Mouse (Mus musculus): Measurements from ENCODE around the gene Mgat4c. TPM values are rescaled to one million over a fixed set of nuclear protein-coding genes. Genes with fewer than 3 reads are reported as not detected.

The Mgat4c gene
- total and polyA plus RNA-seq, 2 experiments, result not detected

DNA sequence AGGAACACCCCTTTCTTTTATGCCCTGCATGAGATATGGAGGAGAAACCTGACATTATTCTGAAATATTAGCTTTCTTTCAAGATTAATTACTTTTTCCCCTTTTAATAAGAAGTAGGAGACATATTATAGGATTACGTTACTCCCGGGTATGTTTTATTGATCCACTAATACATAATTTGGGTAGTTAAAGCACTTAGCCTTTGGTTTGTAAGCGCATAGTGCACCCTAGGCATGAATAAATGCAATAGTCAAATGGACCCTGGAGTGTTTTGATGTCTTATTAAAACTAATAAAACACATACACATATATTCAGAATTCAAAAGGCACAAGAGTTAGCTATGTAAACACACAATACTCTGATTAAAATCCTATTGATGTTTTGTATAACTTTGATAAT lies 374.9 kb downstream of the Mgat4c start:
- Histone ChIP-seq H3K36me3 (ENCODE audit: control insufficient read depth, insufficient read depth, low read length) (no peaks in the 10 kb centered on the region), H3K79me2 (ENCODE audit: control insufficient read depth, insufficient read depth, low read length) (no peaks in the 10 kb centered on the region), H3K27me3 (ENCODE audit: control insufficient read depth, insufficient read depth, low read length) (no peaks in the 10 kb centered on the region), H3K4me1 (ENCODE audit: control insufficient read depth, insufficient read depth, low read length) (no peaks in the 10 kb centered on the region), H3K9ac (ENCODE audit: low read depth, low read length) (no peak overlapping the region), H3K4me3 (ENCODE audit: insufficient read depth, low read depth, low read length) (no peak overlapping the region), H3K27ac (replicated peaks; ENCODE audit: insufficient read depth, low read depth, low read length) (no peak overlapping the region)
- DNase-seq (ENCODE audit: extremely low read depth, low read depth, low spot score), result no peak
- TF ChIP-seq POLR2A (IDR thresholded peaks at IDR 0.05; ENCODE audit: extremely low read depth, insufficient read depth, low read length) (no peak), CTCF (IDR thresholded peaks at IDR 0.05; ENCODE audit: low read depth, low read length) (no peak)
- 85% methylated on average over 3 of the region's 3 CpGs for WGBS

DNA sequence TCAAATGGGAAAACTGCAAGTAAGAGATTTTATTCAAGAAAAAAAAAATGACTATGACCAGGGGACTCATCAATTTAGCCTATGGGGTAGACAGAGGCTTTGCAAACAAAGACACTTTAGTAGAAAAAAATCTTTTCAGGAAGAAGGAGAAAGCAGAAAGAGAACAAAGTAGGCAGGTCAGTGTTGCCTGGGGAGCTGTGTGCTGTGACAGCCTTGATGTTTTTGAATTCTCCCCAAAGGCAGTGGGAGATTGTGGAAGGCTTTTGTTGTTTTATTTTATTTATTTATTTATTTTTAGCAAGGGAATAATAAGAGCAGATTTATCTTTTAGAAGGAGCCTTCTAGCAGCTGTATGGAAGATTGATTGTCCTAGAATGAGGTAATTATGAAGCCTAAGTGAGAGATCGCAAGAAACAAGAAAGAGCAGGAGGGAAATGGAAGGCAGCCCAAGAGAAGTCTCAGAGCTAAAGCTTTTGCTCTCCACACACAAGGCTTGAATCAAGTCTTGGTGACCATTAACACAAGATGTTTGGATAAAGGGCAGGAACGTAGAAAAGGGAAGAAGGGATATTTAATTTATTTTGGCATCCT lies 375.8 kb downstream of the Mgat4c start:
- no peak for DNase-seq (ENCODE audit: extremely low read depth, low read depth, low spot score)
- WGBS, result 56% methylated on average over 2 of the region's 2 CpGs

DNA sequence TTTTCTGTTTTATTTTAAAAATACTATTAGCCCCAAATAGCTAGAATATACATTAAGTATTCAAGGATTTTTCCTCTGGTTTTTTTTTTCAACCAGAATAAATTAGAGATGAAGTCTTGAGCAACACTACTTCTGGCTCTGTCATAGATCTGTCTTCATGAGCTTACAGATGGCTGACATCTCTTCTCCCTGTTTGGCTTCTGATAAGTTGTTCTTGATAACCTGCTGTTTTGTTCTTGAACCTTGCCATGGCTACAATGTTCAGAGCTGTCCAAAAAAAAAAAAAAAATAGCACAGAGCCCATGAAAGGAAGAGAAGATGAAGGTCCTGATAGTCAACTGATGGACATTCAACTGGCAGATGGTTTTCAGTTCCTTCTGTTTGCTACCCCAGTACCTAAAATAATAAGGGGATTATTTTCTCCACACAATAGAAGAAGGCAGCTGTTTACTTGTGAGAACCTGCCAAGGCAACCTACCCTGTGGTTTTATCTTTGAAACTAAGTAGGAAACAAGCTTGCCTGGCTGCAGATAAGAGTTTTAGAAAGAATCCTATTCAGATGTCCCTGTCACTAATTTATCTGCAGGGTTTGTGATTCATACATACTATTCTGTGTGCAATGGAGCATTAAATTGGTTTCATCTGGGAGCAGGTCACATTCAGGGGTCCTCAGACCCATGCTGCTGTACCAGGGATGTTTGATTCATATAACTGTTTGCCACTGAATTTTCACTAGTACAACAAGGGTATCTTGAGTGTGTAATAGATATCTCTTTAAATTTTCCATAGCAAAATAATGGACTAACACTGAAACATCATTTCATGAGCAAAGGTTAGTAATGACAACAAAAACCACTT lies 393.5 kb downstream of the Mgat4c start:
- TF ChIP-seq POLR2A (IDR thresholded peaks at IDR 0.05; ENCODE audit: extremely low read depth, insufficient read depth, low read length), result no peak
- TF ChIP-seq CTCF (IDR thresholded peaks at IDR 0.05; ENCODE audit: low read depth, low read length), result no peak
- no peaks in the 10 kb centered on the region for H3K27me3 ChIP-seq (ENCODE audit: control insufficient read depth, insufficient read depth, low read length)
- no peaks in the 10 kb centered on the region for H3K79me2 ChIP-seq (ENCODE audit: control insufficient read depth, insufficient read depth, low read length)
- no peaks in the 10 kb centered on the region for H3K36me3 ChIP-seq (ENCODE audit: control insufficient read depth, insufficient read depth, low read length)
- no peak overlapping the region for H3K4me3 ChIP-seq (ENCODE audit: insufficient read depth, low read depth, low read length)
- no peak overlapping the region for H3K9ac ChIP-seq (ENCODE audit: low read depth, low read length)
- H3K27ac ChIP-seq (replicated peaks; ENCODE audit: insufficient read depth, low read depth, low read length), result no peak overlapping the region
- H3K4me1 ChIP-seq (ENCODE audit: control insufficient read depth, insufficient read depth, low read length), result no peaks in the 10 kb centered on the region
- DNase-seq (ENCODE audit: extremely low read depth, low read depth, low spot score), result no peak

More for the DNA sequence above, 375.8 kb downstream of the Mgat4c start:
- H3K27me3 ChIP-seq (ENCODE audit: control insufficient read depth, insufficient read depth, low read length), result no peaks in the 10 kb centered on the region
- no peak overlapping the region for H3K4me3 ChIP-seq (ENCODE audit: insufficient read depth, low read depth, low read length)
- no peaks in the 10 kb centered on the region for H3K36me3 ChIP-seq (ENCODE audit: control insufficient read depth, insufficient read depth, low read length)
- H3K27ac ChIP-seq (replicated peaks; ENCODE audit: insufficient read depth, low read depth, low read length), result no peak overlapping the region
- H3K79me2 ChIP-seq (ENCODE audit: control insufficient read depth, insufficient read depth, low read length), result no peaks in the 10 kb centered on the region
- no peak overlapping the region for H3K9ac ChIP-seq (ENCODE audit: low read depth, low read length)
- TF ChIP-seq CTCF (IDR thresholded peaks at IDR 0.05; ENCODE audit: low read depth, low read length) (no peak), POLR2A (IDR thresholded peaks at IDR 0.05; ENCODE audit: extremely low read depth, insufficient read depth, low read length) (no peak)
- H3K4me1 ChIP-seq (ENCODE audit: control insufficient read depth, insufficient read depth, low read length), result no peaks in the 10 kb centered on the region

DNA sequence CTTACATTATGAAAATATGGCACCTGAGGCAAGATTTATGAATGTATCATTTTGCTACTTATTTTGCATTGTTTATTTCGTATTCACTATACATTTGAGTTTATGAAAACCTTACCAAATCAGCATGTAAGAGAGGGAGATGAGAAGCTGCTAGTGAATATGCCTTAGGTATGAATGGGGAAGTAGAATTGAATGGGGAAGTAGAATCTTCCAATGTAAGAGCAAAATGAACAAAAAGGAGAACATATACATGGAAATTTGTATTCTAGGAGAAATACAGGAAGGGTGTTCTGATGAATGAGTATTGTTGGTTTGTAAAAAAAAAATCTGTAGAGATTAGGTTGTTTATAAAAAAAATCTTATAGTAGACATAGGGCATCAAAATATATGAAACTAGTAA lies 441.9 kb downstream of the Mgat4c start:
- no peak overlapping the region for H3K4me3 ChIP-seq (ENCODE audit: insufficient read depth, low read depth, low read length)
- no peak for TF ChIP-seq CTCF (IDR thresholded peaks at IDR 0.05; ENCODE audit: low read depth, low read length)
- TF ChIP-seq POLR2A (IDR thresholded peaks at IDR 0.05; ENCODE audit: extremely low read depth, insufficient read depth, low read length), result no peak
- WGBS, result 54% methylated on average over 1 of the region's 1 CpGs
- no peaks in the 10 kb centered on the region for H3K79me2 ChIP-seq (ENCODE audit: control insufficient read depth, insufficient read depth, low read length)
- H3K27ac ChIP-seq (replicated peaks; ENCODE audit: insufficient read depth, low read depth, low read length), result no peak overlapping the region
- H3K4me1 ChIP-seq (ENCODE audit: control insufficient read depth, insufficient read depth, low read length), result no peaks in the 10 kb centered on the region
- no peak for DNase-seq (ENCODE audit: extremely low read depth, low read depth, low spot score)
- no peaks in the 10 kb centered on the region for H3K36me3 ChIP-seq (ENCODE audit: control insufficient read depth, insufficient read depth, low read length)
- no peaks in the 10 kb centered on the region for H3K27me3 ChIP-seq (ENCODE audit: control insufficient read depth, insufficient read depth, low read length)
- no peak overlapping the region for H3K9ac ChIP-seq (ENCODE audit: low read depth, low read length)

DNA sequence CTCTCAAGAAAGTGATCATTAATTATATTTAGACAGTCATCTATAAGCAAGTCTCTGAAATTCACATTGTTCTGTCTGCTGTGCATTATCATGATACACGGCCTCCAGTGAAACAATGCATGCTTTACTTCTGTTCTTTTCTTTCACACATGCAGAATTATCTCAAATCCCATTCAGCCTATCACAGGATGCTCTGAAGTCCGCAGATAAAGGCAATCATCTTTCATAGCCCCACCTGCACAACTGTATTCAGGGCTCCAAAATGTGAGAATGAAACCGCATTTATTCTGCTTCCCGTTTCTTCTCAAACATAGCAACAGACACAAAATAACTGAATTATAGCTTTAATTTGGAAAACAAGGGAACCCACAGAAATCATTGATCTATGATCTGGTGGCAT lies 446.1 kb downstream of the Mgat4c start:
- TF ChIP-seq CTCF (IDR thresholded peaks at IDR 0.05; ENCODE audit: low read depth, low read length) (no peak), POLR2A (IDR thresholded peaks at IDR 0.05; ENCODE audit: extremely low read depth, insufficient read depth, low read length) (no peak)

DNA sequence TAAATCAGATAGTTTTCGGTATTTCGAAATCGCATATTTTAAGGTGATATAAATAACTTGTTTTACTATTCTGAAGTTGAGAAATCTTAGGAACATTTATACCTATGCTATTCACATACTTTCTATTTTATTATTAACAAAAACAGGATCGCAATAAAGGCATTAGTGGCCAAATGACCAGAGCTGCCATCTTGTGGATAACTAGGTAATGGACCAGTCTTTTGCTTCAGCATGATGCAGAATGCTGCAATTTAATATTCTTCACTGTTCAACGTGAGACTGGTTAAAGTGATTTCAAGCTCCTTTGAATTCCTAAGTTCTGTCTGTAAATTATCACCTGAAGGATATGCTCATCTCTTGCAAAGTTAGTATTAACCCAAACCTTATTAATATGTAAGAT lies 473.6 kb downstream of the Mgat4c start:
- H3K36me3 ChIP-seq (ENCODE audit: control insufficient read depth, insufficient read depth, low read length), result no peaks in the 10 kb centered on the region
- no peak for TF ChIP-seq POLR2A (IDR thresholded peaks at IDR 0.05; ENCODE audit: extremely low read depth, insufficient read depth, low read length)
- TF ChIP-seq CTCF (IDR thresholded peaks at IDR 0.05; ENCODE audit: low read depth, low read length), result no peak
- no peaks in the 10 kb centered on the region for H3K79me2 ChIP-seq (ENCODE audit: control insufficient read depth, insufficient read depth, low read length)
- no peak overlapping the region for H3K4me3 ChIP-seq (ENCODE audit: insufficient read depth, low read depth, low read length)
- H3K27ac ChIP-seq (replicated peaks; ENCODE audit: insufficient read depth, low read depth, low read length), result no peak overlapping the region
- 69% methylated on average over 5 of the region's 5 CpGs for WGBS
- peaks cover 4% of the 10 kb centered on the region; the same call in 1 of the 2 replicates for H3K4me1 ChIP-seq (ENCODE audit: control insufficient read depth, insufficient read depth, low read length)
- no peaks in the 10 kb centered on the region for H3K27me3 ChIP-seq (ENCODE audit: control insufficient read depth, insufficient read depth, low read length)
- H3K9ac ChIP-seq (ENCODE audit: low read depth, low read length), result no peak overlapping the region
- DNase-seq (ENCODE audit: extremely low read depth, low read depth, low spot score), result no peak

More for the DNA sequence above, 446.1 kb downstream of the Mgat4c start:
- no peaks in the 10 kb centered on the region for H3K79me2 ChIP-seq (ENCODE audit: control insufficient read depth, insufficient read depth, low read length)
- H3K4me3 ChIP-seq (ENCODE audit: insufficient read depth, low read depth, low read length), result no peak overlapping the region
- no peaks in the 10 kb centered on the region for H3K4me1 ChIP-seq (ENCODE audit: control insufficient read depth, insufficient read depth, low read length)
- no peak overlapping the region for H3K27ac ChIP-seq (replicated peaks; ENCODE audit: insufficient read depth, low read depth, low read length)
- no peaks in the 10 kb centered on the region for H3K36me3 ChIP-seq (ENCODE audit: control insufficient read depth, insufficient read depth, low read length)
- no peak for DNase-seq (ENCODE audit: extremely low read depth, low read depth, low spot score)
- no peaks in the 10 kb centered on the region for H3K27me3 ChIP-seq (ENCODE audit: control insufficient read depth, insufficient read depth, low read length)
- no peak overlapping the region for H3K9ac ChIP-seq (ENCODE audit: low read depth, low read length)
- whole genome bisulfite sequencing, result 79% methylated on average over 4 of the region's 4 CpGs
